Mouse (Mus musculus) C2C12 (cell line): ENCODE data around the gene Slc9a5.

Experiments used
- CEBPB ChIP-seq: IDR thresholded peaks from one replicate; pipeline ENCODE4 v1.6.1; 2011; ENCODE audit warnings: low read depth, mild to moderate bottlenecking, control low read depth, moderate library complexity
- CTCF ChIP-seq: IDR thresholded peaks from one replicate; pipeline ENCODE4 v1.5.1; 2011; ENCODE audit not compliant: control insufficient read depth, insufficient read depth, insufficient read length
- FOSL1 ChIP-seq: IDR thresholded peaks from one replicate; pipeline ENCODE4 v1.8.0; 2011; ENCODE audit warnings: mild to moderate bottlenecking, low read length; ENCODE audit not compliant: poor library complexity, insufficient read depth, severe bottlenecking
- MYOD1 ChIP-seq: IDR thresholded peaks from one replicate; pipeline ENCODE4 v1.6.1; 2011; ENCODE audit warnings: low read depth; ENCODE audit not compliant: control insufficient read depth, insufficient read length
- MYOG ChIP-seq: IDR thresholded peaks from one replicate; pipeline ENCODE4 v1.6.1; 2011; ENCODE audit not compliant: control insufficient read depth, insufficient read length; ENCODE audit errors: extremely low read depth

DNA sequence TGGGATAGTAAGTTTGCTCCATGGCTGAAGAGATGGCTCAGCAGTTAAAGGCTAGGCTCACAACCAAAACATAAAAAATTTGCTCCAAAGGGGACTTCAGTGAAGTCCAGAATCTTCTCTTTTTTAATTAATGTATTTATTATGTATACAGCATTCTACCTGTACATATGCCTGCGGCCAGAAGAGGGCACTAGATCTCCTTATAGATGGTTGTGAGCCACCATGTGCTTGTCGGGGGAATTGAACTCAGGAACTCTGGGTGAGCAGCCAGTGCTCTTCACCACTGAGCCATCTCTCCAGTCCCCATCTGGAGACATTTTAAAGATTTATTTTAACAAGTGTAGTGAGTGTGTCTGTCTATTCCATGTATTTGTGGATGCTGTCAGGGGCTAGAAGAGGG lies 18.5 kb downstream of the Slc9a5 start:
- TF ChIP-seq MYOG (no peak), CTCF (no peak), MYOD1 (no peak), CEBPB (no peak), FOSL1 (no peak)
